Mouse (Mus musculus): ENCODE measurements at regions not wholly inside any gene's neighbourhood (a gene's known extent, or its start where the extent isn't known, plus 50 kb on each side); places are given as distances from the start of the nearest gene placed in this dataset.
A peak's percentile ranks its signal among the peaks of the same experiment; 100 is the strongest.

GRCm38 (mm10) chr7:130043397-130044234 lies 452.0 kb downstream of the Wdr11 start:
- WGBS (ENCODE audit: insufficient replicate concordance) = 62% methylated on average over 21 of the region's 21 CpGs
- H3K9ac ChIP-seq = no peak overlapping the region
- H3K4me2 ChIP-seq = no peak overlapping the region
- H3K9me3 ChIP-seq (replicated peaks) = no peaks in the 10 kb centered on the region
- DNase-seq (no peak), ATAC-seq (ENCODE audit: low read depth) (no peak)
- no peaks in the 10 kb centered on the region for H3K4me1 ChIP-seq (replicated peaks)
- H3K36me3 ChIP-seq = no peaks in the 10 kb centered on the region
- no peaks in the 10 kb centered on the region for H3K27me3 ChIP-seq
- H3K4me3 ChIP-seq (replicated peaks) = no peak overlapping the region
- no peak overlapping the region for H3K27ac ChIP-seq

- Histone ChIP-seq H3K9me3 (replicated peaks) (no peaks in the 10 kb centered on the region), H3K9ac (no peak overlapping the region), H3K36me3 (no peaks in the 10 kb centered on the region), H3K27ac (no peak overlapping the region), H3K4me2 (no peak overlapping the region), H3K4me1 (replicated peaks) (no peaks in the 10 kb centered on the region), H3K4me3 (replicated peaks) (no peak overlapping the region), H3K27me3 (no peaks in the 10 kb centered on the region)
- DNase-seq = no peak
- whole genome bisulfite sequencing (ENCODE audit: insufficient replicate concordance) = 76% methylated on average over 6 of the region's 6 CpGs
- ATAC-seq (ENCODE audit: low read depth) = no peak
Measured at GRCm38 (mm10) chr7:130044235-130044553, 452.5 kb downstream of the Wdr11 start.

- Histone ChIP-seq H3K4me3 (replicated peaks) (no peak overlapping the region), H3K27me3 (no peaks in the 10 kb centered on the region), H3K4me2 (no peak overlapping the region), H3K27ac (no peak overlapping the region), H3K9me3 (replicated peaks) (no peaks in the 10 kb centered on the region), H3K4me1 (replicated peaks) (no peaks in the 10 kb centered on the region), H3K36me3 (no peaks in the 10 kb centered on the region), H3K9ac (no peak overlapping the region)
- DNase-seq (no peak), ATAC-seq (ENCODE audit: low read depth) (no peak)
- WGBS (ENCODE audit: insufficient replicate concordance) = 44% methylated on average over 6 of the region's 6 CpGs
Measured at GRCm38 (mm10) chr7:130044581-130044980, 452.9 kb downstream of the Wdr11 start.

- Histone ChIP-seq H3K9me3 (replicated peaks) (no peaks in the 10 kb centered on the region), H3K4me3 (replicated peaks) (no peak overlapping the region), H3K36me3 (no peaks in the 10 kb centered on the region), H3K9ac (no peak overlapping the region), H3K27me3 (no peaks in the 10 kb centered on the region), H3K4me2 (no peak overlapping the region), H3K4me1 (replicated peaks) (no peaks in the 10 kb centered on the region), H3K27ac (no peak overlapping the region)
- ATAC-seq (ENCODE audit: low read depth) = no peak
- 60% methylated on average over 2 of the region's 2 CpGs for WGBS (ENCODE audit: insufficient replicate concordance)
- DNase-seq = no peak
Measured at GRCm38 (mm10) chr7:130046086-130046485, 454.4 kb downstream of the Wdr11 start.

- no peak overlapping the region for H3K9ac ChIP-seq
- WGBS (ENCODE audit: insufficient replicate concordance) = 62% methylated on average over 11 of the region's 11 CpGs
- 0 out of 2 replicates have a peak overlapping the region, but pooled peaks have one; percentile 47 for H3K27ac ChIP-seq
- DNase-seq (no peak), ATAC-seq (ENCODE audit: low read depth) (no peak)
- H3K27me3 ChIP-seq = no peaks in the 10 kb centered on the region
- H3K4me3 ChIP-seq (replicated peaks) = no peak overlapping the region
- H3K4me1 ChIP-seq (replicated peaks) = no peaks in the 10 kb centered on the region
- H3K4me2 ChIP-seq = no peak overlapping the region
- no peaks in the 10 kb centered on the region for H3K9me3 ChIP-seq (replicated peaks)
- no peaks in the 10 kb centered on the region for H3K36me3 ChIP-seq
Measured at GRCm38 (mm10) chr7:130047293-130048034, 455.8 kb downstream of the Wdr11 start.

- no peak for DNase-seq
- 45% methylated on average over 6 of the region's 6 CpGs for WGBS (ENCODE audit: insufficient replicate concordance)
- Histone ChIP-seq H3K4me3 (replicated peaks) (no peak overlapping the region), H3K27ac (peak overlapping the region; percentile 47), H3K4me2 (no peak overlapping the region), H3K9ac (no peak overlapping the region), H3K36me3 (no peaks in the 10 kb centered on the region), H3K4me1 (replicated peaks) (no peaks in the 10 kb centered on the region), H3K27me3 (no peaks in the 10 kb centered on the region), H3K9me3 (replicated peaks) (no peaks in the 10 kb centered on the region)
- ATAC-seq (ENCODE audit: low read depth) = peak; percentile 54; the same call in 1 of the 2 replicates
Measured at GRCm38 (mm10) chr7:130048106-130048772, 456.6 kb downstream of the Wdr11 start.

- Histone ChIP-seq H3K27ac (no peak overlapping the region), H3K9me3 (replicated peaks) (no peaks in the 10 kb centered on the region), H3K4me2 (no peak overlapping the region), H3K4me3 (replicated peaks) (no peak overlapping the region), H3K36me3 (no peaks in the 10 kb centered on the region), H3K9ac (no peak overlapping the region), H3K27me3 (no peaks in the 10 kb centered on the region), H3K4me1 (replicated peaks) (no peaks in the 10 kb centered on the region)
- ATAC-seq (ENCODE audit: low read depth) = no peak
- WGBS (ENCODE audit: insufficient replicate concordance) = 68% methylated on average over 2 of the region's 2 CpGs
- no peak for DNase-seq
Measured at GRCm38 (mm10) chr7:130049461-130049860, 457.8 kb downstream of the Wdr11 start.

- no peaks in the 10 kb centered on the region for H3K27me3 ChIP-seq
- H3K4me3 ChIP-seq (replicated peaks) = no peak overlapping the region
- no peak overlapping the region for H3K9ac ChIP-seq
- 20% methylated on average over 2 of the region's 2 CpGs for WGBS (ENCODE audit: insufficient replicate concordance)
- no peak overlapping the region for H3K27ac ChIP-seq
- H3K4me1 ChIP-seq (replicated peaks) = no peaks in the 10 kb centered on the region
- no peaks in the 10 kb centered on the region for H3K9me3 ChIP-seq (replicated peaks)
- ATAC-seq (ENCODE audit: low read depth) (no peak), DNase-seq (no peak)
- no peak overlapping the region for H3K4me2 ChIP-seq
- no peaks in the 10 kb centered on the region for H3K36me3 ChIP-seq
Measured at GRCm38 (mm10) chr7:130050120-130050519, 458.5 kb downstream of the Wdr11 start.

GRCm38 (mm10) chr7:130052376-130052775 lies 460.7 kb downstream of the Wdr11 start:
- Histone ChIP-seq H3K27me3 (no peaks in the 10 kb centered on the region), H3K9me3 (replicated peaks) (no peaks in the 10 kb centered on the region), H3K4me3 (replicated peaks) (no peak overlapping the region), H3K9ac (no peak overlapping the region), H3K27ac (no peak overlapping the region), H3K36me3 (no peaks in the 10 kb centered on the region), H3K4me1 (replicated peaks) (no peaks in the 10 kb centered on the region), H3K4me2 (no peak overlapping the region)
- DNase-seq = no peak
- ATAC-seq (ENCODE audit: low read depth) = no peak
- WGBS (ENCODE audit: insufficient replicate concordance) = 66% methylated on average over 5 of the region's 5 CpGs

GRCm38 (mm10) chr7:130057708-130058107 lies 462.5 kb downstream of the Ate1 start:
- DNase-seq (no peak), ATAC-seq (ENCODE audit: low read depth) (no peak)
- Histone ChIP-seq H3K27me3 (no peaks in the 10 kb centered on the region), H3K4me2 (no peak overlapping the region), H3K27ac (no peak overlapping the region), H3K9ac (no peak overlapping the region), H3K9me3 (replicated peaks) (no peaks in the 10 kb centered on the region), H3K4me1 (replicated peaks) (no peaks in the 10 kb centered on the region; the same call in 1 of the 2 replicates), H3K4me3 (replicated peaks) (no peak overlapping the region), H3K36me3 (no peaks in the 10 kb centered on the region)
- 69% methylated on average over 6 of the region's 6 CpGs for WGBS (ENCODE audit: insufficient replicate concordance)

- ATAC-seq (ENCODE audit: low read depth) (no peak), DNase-seq (no peak)
- Histone ChIP-seq H3K9ac (no peak overlapping the region), H3K4me3 (replicated peaks) (no peak overlapping the region), H3K27ac (no peak overlapping the region), H3K4me2 (no peak overlapping the region), H3K9me3 (replicated peaks) (no peaks in the 10 kb centered on the region), H3K36me3 (no peaks in the 10 kb centered on the region), H3K27me3 (no peaks in the 10 kb centered on the region), H3K4me1 (replicated peaks) (no peaks in the 10 kb centered on the region; the same call in 1 of the 2 replicates)
- WGBS (ENCODE audit: insufficient replicate concordance) = 77% methylated on average over 12 of the region's 12 CpGs
Measured at GRCm38 (mm10) chr7:130058267-130058666, 461.9 kb downstream of the Ate1 start.

Data from liver, embryonic 13.5 days (tissue).